Mouse (Mus musculus) heart, embryonic 11.5 days (tissue): ENCODE results near the gene Mgmt. TPM values are rescaled to one million over a fixed set of nuclear protein-coding genes. Genes with fewer than 3 reads are reported as not detected.
A peak's percentile ranks its signal among the peaks of the same experiment; 100 is the strongest.

Experiments used
- ATAC-seq: fragments of 200-750 bp; cut with Nextera tagmentation; replicated peaks from 2 replicates; pipeline ENCODE4 v1.8.0; 2017; ENCODE audit warnings: moderate library complexity; ENCODE audit not compliant: insufficient number of reproducible peaks, low FRiP score, low TSS enrichment
- H3K27ac ChIP-seq: fragments of 300-500 bp; sonication (generic); 2 replicates; pipeline ENCODE4 v1.5.1; 2014; ENCODE audit warnings: mild to moderate bottlenecking, low read depth, low read length
- H3K27me3 ChIP-seq: fragments of 300-500 bp; sonication (generic); 2 replicates; pipeline ENCODE4 v1.6.1; 2014; ENCODE audit warnings: mild to moderate bottlenecking, low read length, mixed read lengths; ENCODE audit not compliant: control insufficient read depth, insufficient read depth
- H3K36me3 ChIP-seq: fragments of 300-500 bp; sonication (generic); 2 replicates; pipeline ENCODE4 v1.6.1; 2014; ENCODE audit warnings: mild to moderate bottlenecking, low read length, moderate library complexity, mixed read lengths; ENCODE audit not compliant: control insufficient read depth, insufficient read depth
- H3K4me1 ChIP-seq: fragments of 300-500 bp; sonication (generic); 2 replicates; pipeline ENCODE4 v1.6.1; 2014; ENCODE audit warnings: low read length; ENCODE audit not compliant: control insufficient read depth, insufficient read depth
- H3K4me2 ChIP-seq: fragments of 300-500 bp; sonication (generic); 2 replicates; pipeline ENCODE4 v1.6.1; 2014; ENCODE audit warnings: mild to moderate bottlenecking, moderate library complexity
- H3K4me3 ChIP-seq: fragments of 300-500 bp; sonication (generic); 2 replicates; pipeline ENCODE4 v1.5.1; 2014; ENCODE audit warnings: low read depth, low read length
- H3K9ac ChIP-seq: fragments of 300-500 bp; sonication (generic); 2 replicates; pipeline ENCODE4 v1.6.1; 2014; ENCODE audit warnings: mild to moderate bottlenecking, low read depth, low read length, moderate library complexity
- H3K9me3 ChIP-seq: fragments of 300-500 bp; sonication (generic); replicated peaks from 2 replicates; pipeline ENCODE4 v1.6.1; 2016; ENCODE audit warnings: low read length; ENCODE audit not compliant: control insufficient read depth
- WGBS: fragments of 180-500 bp; shearing (Covaris S2); extraction: QIAGEN DNeasy Blood & Tissue Kit; methylation state at CpG from one replicate; pipeline ENCODE4 v1.1.7; 2014; ENCODE audit not compliant: insufficient replicate concordance; 5-methylcytosine and 5-hydroxymethylcytosine counted together
- polyA plus RNA-seq: library from polyadenylated mRNA; unstranded; fragments of >200 nt; fragmentation: Nextera tagmentation; extraction: Ambion mirVana; gene quantifications from 2 replicates; pipeline ENCODE4 v1.2.1, GENCODE M21; 2014

Gene Mgmt
- 5.5 and 5.6 TPM in 2 replicates for polyA plus RNA-seq

DNA sequence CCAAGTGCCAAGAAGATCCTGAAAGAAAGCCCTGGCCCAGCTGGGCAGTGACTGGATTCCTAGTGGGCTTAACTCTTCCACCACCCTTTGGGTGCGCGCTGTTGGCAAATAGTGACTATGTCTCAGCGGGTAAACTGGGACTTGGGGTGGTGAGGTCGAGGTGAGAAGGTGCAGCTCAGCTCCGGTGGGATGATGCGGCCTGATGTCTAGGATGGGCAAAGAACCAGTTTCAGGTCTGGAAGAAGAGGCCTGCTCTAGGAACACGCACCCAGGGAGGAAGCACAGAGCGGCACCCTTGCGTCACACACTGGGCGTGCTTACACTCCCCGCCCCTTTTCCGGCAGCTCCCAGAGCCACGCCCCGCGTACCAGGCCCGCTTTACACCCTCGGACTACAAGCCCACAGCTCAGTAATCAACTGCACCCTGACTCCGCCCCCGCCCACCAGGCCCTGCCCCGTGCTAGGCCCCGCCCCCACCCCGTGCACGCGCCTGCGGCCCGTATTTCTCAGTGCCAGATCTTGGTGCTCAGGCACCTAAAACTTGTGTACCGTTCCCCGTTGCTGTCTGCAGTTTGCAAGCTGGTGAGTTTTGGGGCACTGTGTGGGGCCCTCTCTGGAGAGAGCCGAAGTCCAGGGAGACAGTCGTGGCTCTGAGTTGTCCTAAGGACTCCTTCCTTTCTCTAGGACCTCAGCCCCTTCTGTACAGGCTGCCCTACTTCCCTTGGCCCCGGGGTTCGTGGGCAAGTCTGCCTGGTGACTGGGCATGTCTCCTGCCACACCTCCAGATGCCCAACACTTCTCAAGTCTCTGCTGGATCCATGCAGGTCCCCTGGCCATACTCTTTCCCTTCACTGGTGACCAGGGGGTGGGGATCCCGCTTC, at the start of gene Mgmt:
Gene Mgmt (plus strand): TSS at position 509 of the 881 bp plus-strand sequence.
- Histone ChIP-seq H3K27me3 (no peaks in the 10 kb centered on the region), H3K4me1 (peaks cover 15% of the 10 kb centered on the region), H3K9ac (peak within 1 kb of the TSS; percentile 68), H3K27ac (peak within 1 kb of the TSS; percentile 25; the same call in 1 of the 2 replicates), H3K9me3 (no peaks in the 10 kb centered on the region), H3K4me2 (peak within 1 kb of the TSS; percentile 64), H3K4me3 (peak within 1 kb of the TSS; percentile 38), H3K36me3 (no peaks in the 10 kb centered on the region)
- peak; percentile 99 for ATAC-seq
- 10% methylated on average over 33 of the region's 33 CpGs for WGBS

DNA sequence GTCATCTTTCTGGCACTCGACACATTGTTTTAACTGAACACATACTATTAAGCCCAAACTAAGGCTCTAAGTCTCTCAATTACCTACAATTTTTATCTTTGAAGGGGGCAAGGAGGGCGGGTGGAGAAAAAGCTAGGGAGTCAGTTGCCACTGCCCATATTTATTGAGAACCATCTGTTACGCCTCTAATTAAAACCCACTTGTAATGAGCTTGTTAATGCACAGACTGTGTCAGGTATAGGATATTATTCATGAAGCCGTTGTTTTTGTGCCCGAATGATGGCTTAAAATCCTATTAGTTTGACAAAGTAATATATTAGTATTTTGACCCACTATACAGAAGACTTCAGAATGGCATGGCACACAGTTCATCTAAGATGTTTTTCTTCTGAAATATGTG, 49.6 kb upstream of the Mgmt start:
- Histone ChIP-seq H3K4me3 (no peak overlapping the region), H3K9ac (no peak overlapping the region), H3K4me2 (no peak overlapping the region), H3K27ac (no peak overlapping the region), H3K27me3 (no peaks in the 10 kb centered on the region), H3K4me1 (peaks cover 16% of the 10 kb centered on the region; the same call in 1 of the 2 replicates), H3K36me3 (no peaks in the 10 kb centered on the region), H3K9me3 (no peaks in the 10 kb centered on the region)
- ATAC-seq = no peak
- WGBS = 71% methylated on average over 5 of the region's 5 CpGs

DNA sequence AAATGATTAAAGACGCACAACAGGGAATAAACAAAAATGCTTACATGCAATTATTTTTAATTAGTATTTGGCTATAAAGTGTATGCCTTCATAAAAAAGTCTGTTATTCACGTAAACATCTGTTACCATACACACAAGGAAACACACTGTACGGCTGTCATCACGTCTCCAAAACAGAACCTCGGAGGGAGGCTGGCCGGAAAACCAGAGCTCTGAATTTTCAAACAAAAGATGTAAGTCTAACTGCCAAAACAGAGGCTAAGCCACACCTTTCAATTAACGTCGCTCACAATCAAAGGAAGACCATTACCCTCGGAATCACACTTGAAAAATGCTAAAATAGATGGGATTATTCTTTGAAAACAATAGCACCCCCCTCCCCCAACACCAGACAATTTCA, 49.1 kb upstream of the Mgmt start:
- H3K4me3 ChIP-seq = no peak overlapping the region
- H3K4me1 ChIP-seq = peaks cover 16% of the 10 kb centered on the region; the same call in 1 of the 2 replicates
- H3K4me2 ChIP-seq = no peak overlapping the region
- no peak for ATAC-seq
- no peaks in the 10 kb centered on the region for H3K27me3 ChIP-seq
- H3K27ac ChIP-seq = no peak overlapping the region
- WGBS = 48% methylated on average over 9 of the region's 9 CpGs
- H3K9ac ChIP-seq = no peak overlapping the region
- no peaks in the 10 kb centered on the region for H3K9me3 ChIP-seq
- H3K36me3 ChIP-seq = no peaks in the 10 kb centered on the region

DNA sequence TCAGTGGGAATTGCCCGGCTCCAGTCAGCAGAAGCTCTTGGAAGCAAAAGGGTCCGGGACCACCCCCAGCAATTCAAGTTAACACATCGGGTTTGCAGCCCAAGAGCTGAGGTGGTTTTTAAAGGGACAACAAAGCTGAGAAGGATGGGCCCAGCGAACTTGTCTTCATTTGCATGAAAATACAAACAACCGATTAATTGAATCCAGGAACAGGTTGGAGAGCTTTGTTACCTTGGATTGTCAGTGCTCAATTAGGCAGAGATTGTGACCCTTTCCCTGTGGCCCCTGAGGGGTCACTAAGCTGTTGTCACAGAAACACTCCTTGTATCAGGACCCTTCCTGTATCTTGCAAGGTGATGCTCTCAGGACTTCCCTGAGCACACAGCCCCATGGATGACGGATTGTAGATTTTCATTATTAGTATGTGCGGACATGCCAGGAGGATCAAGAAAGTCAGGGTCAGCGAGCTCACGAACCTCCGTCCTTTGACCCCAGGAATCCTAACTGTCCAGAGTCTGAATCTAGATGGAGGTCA, 48.3 kb upstream of the Mgmt start:
- H3K27me3 ChIP-seq = no peaks in the 10 kb centered on the region
- peaks cover 16% of the 10 kb centered on the region; the same call in 1 of the 2 replicates for H3K4me1 ChIP-seq
- no peak overlapping the region for H3K9ac ChIP-seq
- no peak overlapping the region for H3K27ac ChIP-seq
- no peak for ATAC-seq
- H3K36me3 ChIP-seq = no peaks in the 10 kb centered on the region
- H3K4me2 ChIP-seq = no peak overlapping the region
- no peaks in the 10 kb centered on the region for H3K9me3 ChIP-seq
- WGBS = 66% methylated on average over 10 of the region's 10 CpGs
- H3K4me3 ChIP-seq = no peak overlapping the region

DNA sequence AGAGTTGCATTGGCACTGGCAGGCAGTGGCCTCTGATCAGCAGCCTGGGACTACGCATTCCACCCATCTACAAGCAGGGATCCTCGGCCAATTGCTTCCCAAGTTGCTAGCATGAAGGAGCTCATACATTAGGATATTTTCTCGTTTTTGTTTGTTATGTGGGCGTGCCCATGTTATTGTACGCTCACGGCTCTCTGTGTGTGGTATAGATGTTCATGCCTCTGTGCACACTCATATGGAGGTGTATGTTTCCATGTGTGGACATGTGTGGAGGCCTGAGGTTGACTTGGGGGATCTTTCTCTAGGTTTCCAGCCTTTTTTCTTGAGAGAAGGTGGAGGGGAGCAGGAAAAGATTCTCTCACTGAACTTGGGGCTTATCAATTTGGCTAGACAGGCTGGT, 46.8 kb upstream of the Mgmt start:
- no peak overlapping the region for H3K27ac ChIP-seq

DNA sequence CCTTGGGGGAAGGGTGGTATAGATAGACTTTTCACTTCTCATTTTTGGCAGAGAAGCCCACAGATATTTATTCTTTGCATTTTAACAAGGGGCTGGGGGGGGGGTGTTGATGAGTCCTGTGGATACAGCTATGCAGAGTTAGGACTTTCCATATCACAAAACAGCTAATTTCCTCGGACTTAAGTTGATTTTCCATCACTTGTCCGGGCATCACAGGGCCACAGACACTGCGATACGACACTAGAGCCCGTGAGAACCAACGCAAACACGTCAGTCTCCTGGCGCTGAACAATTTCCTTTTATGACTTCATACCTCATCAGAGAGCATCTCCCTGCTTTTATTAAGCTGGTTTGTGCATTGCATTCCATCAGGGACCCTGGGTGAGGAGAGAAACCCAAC, 45.7 kb upstream of the Mgmt start:
- ATAC-seq = no peak

More for the DNA sequence above, 46.8 kb upstream of the Mgmt start:
- no peaks in the 10 kb centered on the region for H3K27me3 ChIP-seq
- no peaks in the 10 kb centered on the region for H3K36me3 ChIP-seq
- H3K4me1 ChIP-seq = peaks cover 18% of the 10 kb centered on the region; the same call in 1 of the 2 replicates
- no peak overlapping the region for H3K4me3 ChIP-seq
- H3K4me2 ChIP-seq = no peak overlapping the region
- no peak overlapping the region for H3K9ac ChIP-seq
- H3K9me3 ChIP-seq = no peaks in the 10 kb centered on the region
- ATAC-seq = no peak
- 78% methylated on average over 6 of the region's 6 CpGs for WGBS

DNA sequence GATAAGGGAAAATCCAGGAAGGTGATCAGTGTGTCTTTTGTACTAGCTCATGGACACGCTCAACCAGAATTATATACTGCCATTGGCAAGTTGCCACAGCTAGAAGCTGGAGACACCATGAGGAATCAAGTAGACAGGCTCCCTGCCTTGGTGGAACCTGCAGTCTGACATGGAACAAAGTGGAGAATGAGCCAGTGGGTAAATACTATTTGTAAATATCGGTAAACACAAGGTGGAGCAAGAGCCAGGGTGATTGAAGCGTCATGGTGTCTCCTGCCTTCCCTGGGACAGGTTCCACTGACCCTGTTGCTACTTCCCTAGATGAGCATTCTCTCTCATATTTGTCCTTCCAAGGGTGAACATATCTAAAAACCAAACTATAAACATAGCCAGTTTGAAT, 44.6 kb upstream of the Mgmt start:
- no peaks in the 10 kb centered on the region for H3K36me3 ChIP-seq
- ATAC-seq = no peak
- H3K27me3 ChIP-seq = no peaks in the 10 kb centered on the region
- no peaks in the 10 kb centered on the region for H3K9me3 ChIP-seq
- no peak overlapping the region for H3K27ac ChIP-seq
- H3K4me3 ChIP-seq = no peak overlapping the region
- H3K4me1 ChIP-seq = 0 out of 2 replicates have a peak, but pooled peaks cover 2% of the 10 kb centered on the region
- no peak overlapping the region for H3K4me2 ChIP-seq
- WGBS = 86% methylated on average over 3 of the region's 3 CpGs
- H3K9ac ChIP-seq = no peak overlapping the region

More for the DNA sequence above, 45.7 kb upstream of the Mgmt start:
- H3K4me2 ChIP-seq = no peak overlapping the region
- no peak overlapping the region for H3K9ac ChIP-seq
- H3K4me1 ChIP-seq = peaks cover 9% of the 10 kb centered on the region; the same call in 1 of the 2 replicates
- no peak overlapping the region for H3K27ac ChIP-seq
- 74% methylated on average over 8 of the region's 8 CpGs for WGBS
- no peaks in the 10 kb centered on the region for H3K9me3 ChIP-seq
- H3K36me3 ChIP-seq = no peaks in the 10 kb centered on the region
- H3K27me3 ChIP-seq = no peaks in the 10 kb centered on the region
- H3K4me3 ChIP-seq = no peak overlapping the region

DNA sequence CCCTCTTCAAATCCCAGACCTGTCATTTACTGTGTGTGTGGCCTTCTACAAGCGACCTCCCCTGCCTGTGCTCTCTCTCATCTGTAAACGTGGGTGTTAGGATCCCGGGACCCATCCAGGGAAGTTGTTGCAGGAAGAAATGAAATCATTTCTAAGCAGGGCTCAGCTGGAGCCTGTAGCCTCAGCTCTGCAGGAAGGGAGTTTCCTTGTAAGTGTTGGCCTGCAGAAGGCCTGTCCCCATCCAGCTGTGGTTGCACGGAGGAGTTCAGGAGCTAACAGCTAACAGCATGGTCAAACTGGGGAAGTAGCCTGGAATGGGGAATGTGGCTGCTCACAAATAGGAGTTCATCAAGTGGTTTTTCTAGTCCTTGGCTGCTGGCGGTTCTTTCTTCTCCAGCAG, 44.1 kb upstream of the Mgmt start:
- 55% methylated on average over 5 of the region's 5 CpGs for WGBS
- no peaks in the 10 kb centered on the region for H3K36me3 ChIP-seq
- H3K4me2 ChIP-seq = no peak overlapping the region
- no peak overlapping the region for H3K4me3 ChIP-seq
- H3K4me1 ChIP-seq = 0 out of 2 replicates have a peak, but pooled peaks cover 2% of the 10 kb centered on the region
- H3K27ac ChIP-seq = no peak overlapping the region
- ATAC-seq = no peak
- no peak overlapping the region for H3K9ac ChIP-seq
- no peaks in the 10 kb centered on the region for H3K27me3 ChIP-seq
- no peaks in the 10 kb centered on the region for H3K9me3 ChIP-seq
